Mouse (Mus musculus) ES-CJ7 (cell line): ENCODE measurements around the gene Tfec.

Source experiments
- DNase-seq: peaks from one replicate; pipeline ENCODE4 v3.0.0; 2011; ENCODE audit warnings: low read depth, low spot score

Tfec gene

DNA sequence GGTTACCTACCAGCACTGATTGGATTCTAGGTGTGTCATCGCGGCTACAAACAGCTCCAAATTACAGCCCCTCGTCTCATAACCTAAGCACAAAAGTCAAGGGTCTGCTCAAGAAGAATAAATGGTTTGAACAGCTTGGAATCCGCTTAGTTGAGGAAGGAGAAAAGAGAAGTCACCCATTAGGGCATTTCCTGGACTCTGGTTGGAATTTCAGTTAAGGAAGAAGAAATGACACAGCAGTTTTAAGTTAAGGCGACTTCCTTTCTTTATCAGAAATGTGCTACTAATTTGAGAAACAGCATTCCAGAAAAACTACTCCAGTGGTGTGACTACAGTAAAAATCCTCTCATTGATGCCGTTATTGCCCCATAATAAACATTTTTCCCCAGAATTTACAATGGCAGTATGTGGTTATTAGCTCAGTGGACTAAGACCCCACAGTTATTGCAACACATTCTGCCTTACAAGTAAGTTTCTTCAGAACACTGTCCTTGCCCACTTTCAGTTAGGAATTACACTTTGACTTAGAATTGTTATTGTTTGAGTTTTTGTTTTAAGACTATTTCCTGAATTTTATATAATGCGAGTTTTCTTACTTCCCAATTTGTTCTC lies at the start of gene Tfec:
Tfec (minus strand) TSS at position 191 of the 612 bp plus-strand sequence.
- no peak for DNase-seq

DNA sequence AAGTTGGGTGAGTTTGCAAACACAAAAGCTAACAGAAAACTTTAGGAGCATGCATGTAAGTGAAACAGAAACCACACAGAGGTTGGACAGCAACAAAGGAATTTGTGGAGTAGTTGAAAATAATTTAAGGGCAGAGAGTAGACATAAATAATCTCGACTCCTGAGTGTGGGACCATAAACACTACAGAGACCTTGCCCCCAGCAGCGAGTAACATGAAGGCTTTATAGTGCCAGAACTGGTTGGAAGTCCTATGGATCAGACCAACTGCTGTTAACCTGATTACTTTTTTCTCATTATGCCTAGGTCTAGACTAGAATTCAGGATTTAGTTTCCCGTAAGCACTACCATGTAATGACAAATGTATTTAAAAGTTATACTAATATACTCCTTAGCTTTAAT lies 49.6 kb upstream of the Tfec start:
- no peak for DNase-seq

DNA sequence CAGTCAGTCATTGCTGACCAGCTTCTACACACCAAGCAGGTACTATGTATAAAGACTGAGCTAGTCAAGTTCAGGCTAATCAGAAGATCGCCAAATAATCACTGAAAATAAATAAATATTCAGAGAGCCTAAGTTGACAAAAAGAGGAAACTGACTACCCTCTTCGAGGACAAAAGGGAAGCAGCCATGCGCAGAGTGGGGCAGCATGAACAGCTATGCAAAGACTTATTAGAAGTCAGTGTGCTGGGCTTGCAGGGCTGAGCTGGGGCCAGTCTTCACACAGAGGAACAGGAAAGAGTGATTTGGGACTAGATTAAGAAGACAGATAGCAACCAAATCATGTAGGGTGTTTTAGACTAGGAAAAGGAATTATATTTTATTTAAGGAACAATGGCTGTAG lies 45.3 kb upstream of the Tfec start:
- DNase-seq, result no peak

DNA sequence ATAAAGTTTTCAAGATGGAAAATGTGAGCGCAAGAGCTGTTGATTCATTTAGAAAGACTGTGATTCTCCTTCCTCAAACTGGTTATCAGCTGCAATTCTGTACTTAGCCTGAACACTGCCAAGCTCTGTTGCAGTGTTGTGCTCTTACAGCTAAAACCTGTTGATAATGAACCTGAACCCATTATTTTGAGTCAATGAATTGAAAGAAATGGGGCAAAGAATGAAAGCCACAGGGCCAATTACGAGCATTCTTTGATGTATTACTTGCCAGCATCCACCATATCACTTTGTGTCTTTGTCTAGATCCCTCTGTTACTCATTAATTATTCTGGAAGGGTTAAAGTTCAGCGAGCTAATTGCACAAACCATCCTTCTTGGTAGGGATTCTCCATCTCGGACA lies 44.2 kb upstream of the Tfec start:
- DNase-seq, result no peak

DNA sequence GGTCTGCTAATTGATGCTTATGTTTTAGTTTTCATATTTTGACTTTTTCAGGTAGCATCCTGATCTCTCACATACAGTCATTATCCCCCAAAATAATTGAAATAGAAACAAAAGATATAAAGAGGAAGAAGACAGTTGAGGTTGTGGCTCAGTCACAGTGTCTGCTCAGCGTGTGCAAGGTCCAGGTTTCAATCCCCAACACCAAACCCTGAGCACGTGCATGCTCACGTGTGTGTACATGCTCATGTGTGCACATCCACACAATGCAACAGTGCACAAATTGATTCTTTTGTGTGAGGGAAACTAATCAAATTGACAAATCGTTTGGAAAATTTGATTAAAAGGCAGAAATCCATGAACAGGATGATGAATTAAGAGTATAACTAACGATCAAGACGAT lies 32.8 kb upstream of the Tfec start:
- DNase-seq, result no peak

DNA sequence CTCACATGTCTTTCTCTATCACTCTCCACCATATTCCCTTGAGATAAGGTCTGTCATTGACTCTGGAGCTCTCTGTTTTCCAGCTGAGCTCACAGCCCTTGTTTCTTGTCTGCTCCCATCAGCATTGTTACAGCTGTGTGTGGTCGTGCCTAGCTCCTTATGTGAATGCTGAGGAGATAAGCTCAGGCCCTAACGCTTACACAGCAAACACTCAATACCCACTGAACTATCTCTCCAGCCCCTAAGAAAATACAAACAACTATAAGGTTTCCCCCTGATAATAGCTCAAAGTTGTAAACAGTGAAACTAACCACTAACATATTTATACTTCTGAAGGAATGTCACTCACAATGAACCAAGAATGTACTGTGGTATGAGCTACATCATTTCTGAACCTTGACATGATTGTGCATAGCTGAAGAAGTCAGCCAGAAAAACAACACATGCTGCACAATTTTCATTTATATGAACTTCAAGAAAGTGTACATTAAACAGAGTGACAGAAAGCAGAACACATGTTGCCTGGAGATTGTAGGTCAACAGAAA lies 21.9 kb upstream of the Tfec start:
- DNase-seq, result no peak

DNA sequence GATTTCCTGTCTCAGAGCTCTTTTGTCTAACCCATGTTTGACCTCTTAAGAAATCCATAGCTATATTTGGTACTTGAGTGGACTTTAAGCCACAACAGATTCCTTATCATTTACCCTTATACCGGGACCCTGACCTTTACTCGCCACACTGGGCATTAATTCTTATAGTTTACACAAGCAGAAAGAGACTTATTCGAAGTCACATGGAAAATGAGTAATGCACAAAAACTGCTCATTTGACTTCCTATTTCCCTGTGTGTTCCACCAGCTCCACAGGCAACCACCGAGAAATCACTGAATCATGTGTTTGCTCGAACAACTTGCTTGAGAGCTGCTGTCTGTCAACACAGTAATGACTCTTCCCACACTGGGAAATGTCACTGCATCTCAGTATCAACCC lies 6.4 kb downstream of the Tfec start:
- no peak for DNase-seq

DNA sequence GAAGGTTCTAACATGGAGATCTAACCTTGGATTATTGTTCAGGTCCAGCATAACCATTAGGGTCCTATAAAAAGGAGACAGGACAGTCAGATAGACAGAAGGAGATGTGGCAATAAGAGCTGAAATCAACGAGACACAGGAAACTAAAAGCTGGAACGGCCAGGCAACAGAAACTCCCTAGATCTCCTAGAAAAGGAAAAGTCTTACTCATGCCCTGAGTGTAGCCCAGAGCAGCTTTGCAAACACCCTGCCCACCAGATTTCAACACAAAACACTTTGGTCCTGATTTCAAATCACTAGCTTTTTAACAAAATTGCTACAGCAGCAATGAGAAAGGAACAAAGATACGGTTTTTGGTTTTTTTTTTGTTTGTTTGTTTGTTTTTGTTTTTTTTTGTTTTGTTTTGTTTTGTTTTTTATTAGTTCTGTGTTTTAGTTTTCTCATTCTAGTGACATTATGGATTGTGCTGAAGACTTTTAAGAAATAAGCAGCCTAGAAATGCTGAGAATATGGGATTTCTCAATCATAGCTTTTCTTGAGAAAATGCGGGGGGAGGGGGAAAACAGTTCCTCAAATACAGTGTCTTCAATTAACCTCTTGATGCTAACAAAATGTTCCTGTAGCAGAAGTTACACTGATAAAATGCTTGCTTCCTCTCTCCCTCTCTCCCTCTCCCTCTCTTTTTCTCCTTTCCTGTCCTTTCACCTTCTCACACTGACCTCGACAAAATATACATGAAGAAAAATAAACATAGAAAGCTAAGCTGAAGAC lies 14.5 kb downstream of the Tfec start:
- no peak for DNase-seq

DNA sequence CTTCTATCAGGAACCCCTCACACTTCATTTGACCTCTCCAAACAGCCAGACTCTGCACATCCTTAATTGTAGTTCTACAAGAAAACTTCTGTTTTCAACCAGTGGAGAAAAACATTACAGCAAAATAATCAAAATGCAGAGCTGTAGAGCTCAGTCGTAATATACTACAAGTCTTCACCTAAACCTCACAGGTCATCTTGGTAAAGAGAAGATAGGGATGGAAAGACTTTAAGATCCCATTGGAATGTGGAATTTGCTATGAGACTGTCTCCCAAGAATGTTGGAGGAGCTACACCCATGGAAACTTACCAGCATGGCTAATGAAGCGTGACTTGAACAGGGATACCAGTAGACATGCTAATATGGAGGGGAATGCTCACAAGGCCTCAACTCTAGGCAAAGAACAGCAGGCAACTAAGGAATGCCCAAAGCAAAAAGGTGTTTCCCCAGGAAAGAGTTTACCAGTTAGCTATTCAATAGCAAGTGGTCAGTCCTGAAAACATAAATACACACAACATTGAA lies 24.2 kb downstream of the Tfec start:
- no peak for DNase-seq

DNA sequence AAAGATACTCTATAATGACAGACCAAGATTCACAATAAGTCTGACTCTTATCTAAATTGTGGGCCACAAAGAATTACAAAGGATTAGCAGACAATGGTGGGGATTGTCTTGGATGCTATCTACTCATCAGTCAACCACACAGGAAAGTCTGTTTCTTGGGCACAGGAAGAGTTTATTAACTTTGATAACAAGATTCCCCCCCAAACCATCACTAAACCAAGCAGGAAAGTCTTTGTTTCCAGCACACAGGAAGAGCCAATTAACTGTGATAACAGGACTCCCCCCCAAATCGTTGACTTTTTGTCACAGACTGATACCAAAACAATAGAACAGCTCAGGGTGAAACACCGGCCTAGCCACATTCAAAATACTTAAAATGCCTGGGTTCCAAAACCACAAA lies 28.2 kb downstream of the Tfec start:
- DNase-seq, result no peak

DNA sequence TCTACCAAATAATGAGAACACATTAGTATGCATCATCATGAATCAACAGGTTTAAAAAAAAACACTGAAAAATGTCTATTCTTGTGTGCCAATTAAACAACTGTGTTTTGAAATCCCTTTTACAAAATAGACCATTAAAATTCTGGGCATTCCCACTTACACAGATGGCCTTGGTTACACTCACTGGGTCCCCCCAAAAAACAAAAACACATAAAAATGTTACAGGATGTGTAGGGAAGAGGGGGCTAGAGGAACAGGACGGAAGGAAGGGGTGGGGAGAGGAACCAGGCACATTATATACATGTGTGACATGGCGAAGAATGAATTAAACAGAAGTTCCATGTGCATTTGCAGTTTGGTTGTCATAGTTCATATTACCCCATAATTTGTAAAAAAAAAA lies 29.9 kb downstream of the Tfec start:
- no peak for DNase-seq

DNA sequence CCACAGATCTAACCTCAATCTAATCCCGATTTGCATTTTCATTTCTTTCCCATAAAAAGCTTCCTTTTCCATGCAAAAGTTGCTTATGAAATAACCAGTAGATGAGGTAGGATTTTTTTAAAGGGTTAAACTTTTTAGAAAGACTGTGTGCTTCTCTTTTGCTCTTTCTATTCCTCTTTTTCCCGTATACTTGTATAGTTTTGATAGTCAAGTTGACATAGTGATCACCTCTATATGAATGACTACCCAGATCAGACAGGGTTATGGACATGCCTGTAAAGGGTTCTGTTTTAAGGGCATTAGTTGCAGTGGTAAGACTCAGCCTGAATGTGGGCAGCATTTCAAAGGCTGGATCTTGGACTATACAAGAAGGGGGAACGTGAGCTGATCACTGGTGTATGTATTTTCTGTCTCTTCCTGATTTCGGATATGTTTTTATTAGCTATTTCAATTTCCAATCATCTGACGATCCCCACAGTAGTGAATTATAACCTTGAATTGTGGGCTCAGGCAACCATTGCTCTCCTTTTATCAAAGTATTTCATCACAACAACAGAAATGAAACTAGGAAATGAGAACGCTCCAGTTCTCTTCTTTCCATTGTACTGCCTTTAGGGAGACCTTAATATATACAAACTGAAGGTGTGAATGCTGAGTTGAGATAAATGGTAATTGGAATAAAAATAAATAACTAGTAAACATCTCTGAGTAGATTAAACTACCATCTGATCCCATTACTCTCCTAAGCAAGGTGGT lies 35.3 kb downstream of the Tfec start:
- no peak for DNase-seq

DNA sequence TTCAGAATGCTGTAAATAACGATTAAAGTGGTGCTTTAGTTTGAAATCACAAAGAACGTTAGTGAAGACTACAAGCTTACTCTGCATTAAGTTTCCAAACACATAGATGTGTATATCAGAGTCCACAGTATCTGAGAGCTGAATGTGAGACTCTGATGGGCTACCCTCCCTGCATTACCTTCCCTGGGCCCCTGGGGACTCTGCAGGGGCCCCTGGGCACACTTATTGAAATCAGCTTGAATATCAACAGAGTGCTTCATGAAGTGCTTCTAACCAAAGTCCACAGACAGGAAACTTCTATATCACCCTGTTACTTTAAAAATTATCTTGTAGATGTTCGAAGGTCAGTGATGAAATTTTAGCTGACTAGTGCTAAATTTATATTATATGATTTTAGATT lies 36.2 kb downstream of the Tfec start:
- no peak for DNase-seq

DNA sequence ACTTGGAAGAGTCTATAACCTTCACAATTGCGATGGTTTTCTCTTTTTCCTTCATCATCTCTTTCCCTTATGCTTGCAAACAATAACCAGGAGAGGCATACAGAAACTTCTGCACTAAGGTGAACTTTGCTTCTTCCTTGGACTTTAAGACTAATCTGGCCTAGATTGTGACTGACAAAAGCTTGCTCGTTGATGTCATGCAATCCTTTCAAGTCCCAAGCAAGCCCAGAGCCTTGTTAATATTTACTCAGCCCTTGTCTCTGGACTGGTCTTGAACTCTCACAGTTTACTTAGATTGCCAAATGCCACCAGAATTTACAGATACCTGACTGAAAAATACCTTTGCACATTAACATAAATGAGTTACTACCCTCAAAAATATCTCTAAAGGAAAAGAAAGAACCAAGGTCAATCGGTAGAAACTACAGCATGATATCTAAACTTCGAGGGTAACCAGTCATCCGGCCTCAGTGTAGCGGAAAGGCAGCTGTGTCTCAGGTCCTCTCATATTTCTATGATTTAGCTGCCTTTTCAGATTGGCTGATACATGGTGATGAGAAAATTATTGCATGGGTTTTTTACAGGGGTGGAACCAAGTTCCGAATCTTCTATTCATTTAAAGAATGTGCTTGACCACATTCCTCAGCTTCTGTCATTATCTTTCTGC lies 42.2 kb downstream of the Tfec start:
- no peak for DNase-seq

DNA sequence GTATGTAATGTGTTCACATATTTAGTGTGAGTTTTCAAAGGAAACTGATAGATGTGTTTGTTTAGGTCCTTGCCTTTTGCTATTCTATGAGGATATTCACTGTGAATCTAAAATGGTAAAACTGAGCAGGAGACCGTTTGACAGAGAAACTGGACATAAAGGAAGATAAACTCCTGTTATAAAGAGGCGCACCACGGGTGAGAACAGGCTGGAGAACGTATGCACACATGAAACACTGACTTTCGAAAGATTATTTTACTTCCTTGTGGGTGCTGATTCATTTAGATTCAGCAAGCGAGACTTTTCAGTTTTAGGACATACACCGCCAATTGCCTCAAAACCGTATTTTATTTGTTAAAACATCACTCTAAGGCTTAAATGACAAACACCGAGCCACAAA lies 43.3 kb downstream of the Tfec start:
- no peak for DNase-seq

DNA sequence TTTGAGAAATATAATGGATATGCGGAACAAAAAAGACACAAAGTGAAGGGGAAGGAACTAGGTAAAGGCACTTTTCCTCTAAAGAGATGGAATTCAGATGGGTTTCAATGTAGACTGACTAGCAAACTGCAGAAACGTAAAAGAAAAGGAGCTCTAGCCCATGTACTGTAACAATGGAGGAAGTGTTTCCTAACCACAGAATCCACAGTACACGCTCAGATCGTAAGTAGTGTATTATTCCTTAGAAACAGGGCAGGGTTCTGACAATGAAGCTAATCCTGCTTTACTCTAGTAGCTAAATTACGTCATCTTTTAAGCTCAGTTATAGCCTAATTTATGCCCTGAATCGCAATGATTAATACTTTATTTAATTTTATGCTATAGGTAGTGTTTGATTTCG lies 51.7 kb downstream of the Tfec start:
- no peak for DNase-seq

DNA sequence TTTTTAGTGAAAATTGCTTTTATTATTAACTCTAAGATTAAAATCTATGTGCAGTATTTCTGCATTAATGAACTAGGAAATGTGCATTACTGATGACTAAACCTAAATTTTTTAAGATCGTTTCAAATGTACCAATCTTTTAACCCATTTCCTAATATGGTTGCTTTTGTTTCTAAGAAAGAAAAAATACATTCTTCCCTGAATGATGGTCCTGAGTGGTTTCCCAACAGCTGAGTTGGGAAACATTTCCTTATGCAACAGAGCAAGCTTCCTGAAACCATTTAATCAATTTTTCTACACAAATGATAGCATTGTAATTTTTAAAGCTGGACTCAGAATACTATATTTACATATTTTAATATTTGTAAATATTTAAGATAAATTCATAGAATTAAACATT lies 62.6 kb downstream of the Tfec start:
- DNase-seq, result no peak

DNA sequence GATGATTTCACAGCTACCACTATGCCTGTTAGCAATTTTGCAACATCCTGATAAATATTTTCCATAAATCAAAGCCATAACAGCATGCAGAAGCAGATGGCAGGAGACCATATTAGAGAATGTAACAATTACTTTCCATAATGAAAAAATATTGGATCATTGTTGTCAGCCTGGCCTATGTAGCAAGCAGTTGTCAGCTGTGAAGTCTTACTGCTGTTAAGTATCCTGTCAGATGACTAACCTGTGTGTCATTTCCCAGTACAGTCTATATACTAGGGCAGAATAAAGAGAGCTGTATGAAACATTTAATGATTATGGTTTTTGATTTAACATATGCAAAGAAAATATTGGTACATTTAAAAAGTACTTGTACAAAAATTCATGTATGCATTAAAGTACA lies 69.9 kb downstream of the Tfec start:
- DNase-seq, result no peak

DNA sequence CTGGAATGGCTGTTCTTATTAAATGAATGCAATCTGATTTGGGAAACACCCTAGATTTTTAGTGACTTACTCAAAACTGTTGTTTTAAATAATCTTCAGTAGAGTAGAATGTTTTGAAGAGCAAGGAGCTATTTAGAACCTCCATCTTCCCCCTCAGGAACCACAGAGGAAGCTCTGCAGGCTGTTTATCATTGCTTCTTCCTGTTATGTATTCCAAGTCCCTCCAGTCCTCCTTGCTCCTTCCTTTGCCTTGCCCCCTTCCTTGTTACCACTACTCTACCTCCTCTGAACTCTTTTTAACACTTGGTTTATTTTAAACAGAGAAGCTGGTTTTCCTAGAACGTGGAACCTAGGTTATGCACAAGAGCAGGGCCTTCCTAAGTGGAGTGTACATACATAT lies 76.3 kb downstream of the Tfec start:
- DNase-seq, result no peak

DNA sequence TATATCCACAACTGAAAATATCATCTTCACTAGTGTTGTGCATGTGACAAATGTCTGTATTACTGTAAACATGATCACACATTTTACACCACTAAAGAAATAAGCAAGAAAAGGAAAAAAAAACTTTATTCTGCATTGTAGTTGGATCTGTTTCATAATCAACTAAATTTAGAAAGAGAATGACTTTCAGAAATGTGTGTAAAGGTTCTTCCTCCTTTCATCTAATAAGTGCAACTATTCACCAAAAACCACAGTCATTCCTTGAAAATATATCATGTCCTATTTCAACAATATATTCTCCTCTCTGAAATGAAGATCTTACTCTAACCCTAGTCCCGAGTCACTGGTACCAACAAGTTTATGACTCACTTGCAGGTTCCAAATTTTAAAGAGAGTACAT lies 91.9 kb downstream of the Tfec start:
- DNase-seq, result no peak

DNA sequence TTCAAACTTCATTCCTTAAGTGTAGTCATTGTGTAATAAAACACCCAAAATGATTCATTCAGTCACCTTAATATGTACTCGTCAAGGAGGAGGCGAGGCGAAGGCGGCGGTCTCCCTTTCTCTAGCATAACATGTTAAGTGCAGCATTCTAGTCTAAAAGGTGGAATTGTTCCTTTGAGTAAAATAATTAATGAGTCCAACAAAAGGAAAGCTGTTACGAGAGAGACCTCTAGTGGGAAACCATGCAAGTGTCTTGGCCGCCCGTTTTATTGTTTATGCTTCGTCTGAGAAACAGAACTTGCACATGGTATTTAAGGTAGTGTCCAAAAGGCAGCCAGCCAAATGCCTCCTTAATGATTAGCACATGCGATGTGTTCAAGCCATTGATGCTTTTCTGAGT lies 100.6 kb downstream of the Tfec start:
- DNase-seq, result peak; percentile 24

DNA sequence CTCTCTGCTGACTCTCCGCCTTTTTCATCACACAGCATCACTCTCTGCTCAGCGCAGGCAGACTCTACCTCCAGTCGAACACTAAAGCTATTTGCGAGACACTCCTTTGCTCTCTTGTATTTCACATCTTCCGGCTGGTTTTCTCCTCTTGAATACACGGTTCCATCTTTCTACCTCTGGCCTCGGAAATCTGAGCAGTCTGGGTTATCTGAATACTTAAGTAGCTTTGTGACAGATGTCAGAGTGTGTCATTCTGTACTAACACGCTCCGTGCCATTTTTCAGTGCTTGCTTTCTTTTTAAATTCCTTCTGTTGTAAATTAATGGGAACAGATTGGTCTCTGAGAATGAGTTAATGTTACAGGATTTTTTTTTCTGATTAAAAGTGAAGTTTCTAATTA lies 101.3 kb downstream of the Tfec start:
- no peak for DNase-seq
